In the genomic region with DNA sequence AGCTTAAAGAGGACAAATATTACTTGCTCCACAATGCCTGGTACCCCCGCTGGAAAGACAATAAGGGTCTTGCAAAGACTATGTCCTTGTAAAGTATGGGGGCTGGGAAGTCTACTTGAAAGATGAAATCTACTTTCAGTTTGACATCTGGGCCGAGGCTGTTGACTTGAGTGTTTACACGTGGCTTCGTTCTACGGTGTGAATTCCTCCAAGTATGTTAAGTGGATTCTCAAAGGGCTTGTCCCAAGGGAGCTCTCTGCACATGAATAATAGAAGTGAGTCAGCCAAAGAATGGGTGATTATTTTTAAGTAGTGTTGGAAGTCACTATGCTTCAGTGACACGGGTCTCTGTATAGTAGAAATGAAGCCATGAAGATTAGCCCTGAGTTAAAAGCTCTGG, we compare ENCODE assay signal across 16 mouse cellular contexts. TPM values are rescaled to one million over a fixed set of nuclear protein-coding genes. Genes with fewer than 3 reads are reported as not detected.
DNase-seq lines count a peak whose midpoint lies in the region; ATAC-seq and TF ChIP-seq lines count a peak whose summit lies in the region.
"Had no signal": no experiment of that assay in that cellular context is flagged by ENCODE, and none has a peak within 500 bp of the region (broad histone marks: within the 10 kb centered on the region; RNA-seq: fewer than 3 reads in every experiment).

No protein-coding gene starts in this region.

- no peak overlapping the region for H3K4me3 ChIP-seq in lung, adult 2 months (replicated peaks; ENCODE audit: extremely low read depth, low read depth, low read length)
- H3K4me3 ChIP-seq: liver, embryonic 12.5 days; midbrain, embryonic 10.5 days; neural tube, embryonic 12.5 days had no signal

- DNase-seq in lung, adult 18-20 months = peak; percentile 56 to 75
- DNase-seq in lung, adult 2 months = no peak
- DNase-seq in adipocyte (ENCODE audit: low spot score) = peak; percentile 72
- peak; percentile 13 for DNase-seq in heart, postnatal 4 days
- DNase-seq in skeletal muscle tissue, adult 2 months (ENCODE audit: low read depth, low spot score) = peak; percentile 65
- no peak for DNase-seq in spleen, adult 12 weeks (ENCODE audit: low spot score)
- DNase-seq: cerebellum, postnatal 14 days; kidney, postnatal 4 days; thymus, postnatal 4 days had no signal

- TF ChIP-seq POLR2A in lung, adult 2 months (IDR thresholded peaks at IDR 0.05; ENCODE audit: borderline replicate concordance, extremely low read depth, low read depth, low read length) = no peak

- H3K4me1 ChIP-seq in lung, adult 2 months (ENCODE audit: control insufficient read depth, insufficient read depth, low read length) = peaks cover 5% of the 10 kb centered on the region
- H3K4me1 ChIP-seq: midbrain, embryonic 10.5 days had no signal

- TF ChIP-seq CTCF in lung, adult 2 months (IDR thresholded peaks at IDR 0.05; ENCODE audit: insufficient read depth, low read length) = no peak

- ATAC-seq in frontal cortex, adult (ENCODE audit: low TSS enrichment) = no peak
- ATAC-seq: activated CD4-positive, CD25-positive, alpha-beta regulatory T cell, adult 4 months; intestine, embryonic 16.5 days; liver, embryonic 12.5 days had no signal

- WGBS in lung, adult 2 months = 23% methylated on average over 6 of the region's 6 CpGs

RNA-seq across cellular contexts. Expression of a gene that starts 11.0 kb away (rescaled TPM):
- 1.6 and 2.7 TPM in 2 replicates for polyA plus RNA-seq in lung, adult 2 months (2012; rRNA removed)
- total RNA-seq in heart, postnatal 4 days (2021) = under 1 TPM; 0.41 to 0.60 TPM
- total RNA-seq: hematopoietic stem cell, adult 5-6 weeks had no signal
- polyA plus RNA-seq: activated CD4-positive, CD25-positive, alpha-beta regulatory T cell, adult 4 months had no signal

Comparison
In these comparisons a context has a peak if more than half of its experiments do, and no peak if none do; other contexts are left out.
1. DNase-seq: peak in lung, adult 18-20 months (2 of 2), adipocyte (single experiment), heart, postnatal 4 days (single experiment) and skeletal muscle tissue, adult 2 months (single experiment); none in lung, adult 2 months (single experiment) and spleen, adult 12 weeks (single experiment).